24 mouse cellular contexts compared by ENCODE assay signal in genomic region chrX:49250816-49251215, GRCm38 (mm10).
"Had no signal": no experiment of that assay in that cellular context is flagged by ENCODE, and none has a peak within 500 bp of the region (broad histone marks: within the 10 kb centered on the region; RNA-seq: fewer than 3 reads in every experiment).

No protein-coding gene starts in this region.

- H3K4me3 ChIP-seq: embryonic facial prominence, embryonic 10.5 days; embryonic facial prominence, embryonic 12.5 days; embryonic facial prominence, embryonic 13.5 days; embryonic facial prominence, embryonic 15.5 days; erythroblast, embryonic 14.5 days; forebrain, embryonic 10.5 days; forebrain, embryonic 12.5 days; forebrain, embryonic 13.5 days; forebrain, embryonic 15.5 days; gastrocnemius, adult 2 months; heart, adult 2 months; heart, embryonic 10.5 days had no signal

- H3K4me1 ChIP-seq: embryonic facial prominence, embryonic 10.5 days; embryonic facial prominence, embryonic 12.5 days; embryonic facial prominence, embryonic 13.5 days; embryonic facial prominence, embryonic 15.5 days; forebrain, embryonic 10.5 days; forebrain, embryonic 12.5 days; forebrain, embryonic 13.5 days; forebrain, embryonic 15.5 days; heart, embryonic 10.5 days had no signal

- H3K9ac ChIP-seq: embryonic facial prominence, embryonic 12.5 days; embryonic facial prominence, embryonic 13.5 days; embryonic facial prominence, embryonic 15.5 days; forebrain, embryonic 12.5 days; forebrain, embryonic 13.5 days; forebrain, embryonic 15.5 days; forebrain, postnatal 0 days had no signal

- DNase-seq: cerebellum, postnatal 10 days; cerebellum, postnatal 14 days; cerebellum, postnatal 25 days; cerebellum, postnatal 36 days; embryo, embryonic 11 days; forebrain, postnatal 0 days; gastrocnemius, adult 2 months; gastrocnemius, postnatal 10 days; gastrocnemius, postnatal 14 days; gastrocnemius, postnatal 25 days; gastrocnemius, postnatal 36 days; heart, adult 11 months; heart, adult 18-20 months; heart, adult 2 months had no signal

- H3K36me3 ChIP-seq: embryonic facial prominence, embryonic 10.5 days; embryonic facial prominence, embryonic 12.5 days; embryonic facial prominence, embryonic 13.5 days; embryonic facial prominence, embryonic 15.5 days; forebrain, embryonic 10.5 days; forebrain, embryonic 12.5 days; forebrain, embryonic 15.5 days; heart, embryonic 10.5 days had no signal

- H3K9me3 ChIP-seq: embryonic facial prominence, embryonic 10.5 days; embryonic facial prominence, embryonic 12.5 days; embryonic facial prominence, embryonic 13.5 days; embryonic facial prominence, embryonic 15.5 days; forebrain, embryonic 10.5 days; forebrain, embryonic 12.5 days; forebrain, embryonic 13.5 days; forebrain, embryonic 15.5 days; heart, embryonic 10.5 days had no signal

- H3K27ac ChIP-seq: embryonic facial prominence, embryonic 10.5 days; embryonic facial prominence, embryonic 12.5 days; embryonic facial prominence, embryonic 13.5 days; embryonic facial prominence, embryonic 15.5 days; forebrain, embryonic 10.5 days; forebrain, embryonic 12.5 days; forebrain, embryonic 13.5 days; forebrain, embryonic 15.5 days; gastrocnemius, adult 2 months; heart, adult 2 months; heart, embryonic 10.5 days had no signal
